Mouse (Mus musculus): ENCODE measurements around the gene Angel2.

Angel2 gene

DNA sequence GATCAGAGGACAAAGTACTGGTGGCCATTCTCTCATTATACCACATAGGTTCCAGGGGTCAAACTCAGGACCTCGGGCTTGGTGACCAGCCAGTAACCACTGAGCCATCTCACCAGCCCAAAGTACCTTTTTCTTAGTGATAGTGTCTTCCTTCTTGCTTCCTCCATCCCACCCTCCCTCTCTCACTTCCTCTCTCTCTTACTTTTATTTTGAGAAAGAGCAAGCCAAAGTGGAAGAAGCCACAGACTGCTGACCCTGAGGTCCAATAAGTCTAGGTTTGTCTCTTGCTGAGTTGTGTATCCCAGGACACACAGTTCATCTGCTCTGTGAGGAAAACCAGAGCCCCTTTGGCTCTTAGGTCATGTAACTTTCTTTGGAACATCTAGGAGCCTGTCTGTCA lies 55.6 kb downstream of the Angel2 start:
- DNase-seq (ENCODE audit: low spot score in 2 of 2), result no peak

DNA sequence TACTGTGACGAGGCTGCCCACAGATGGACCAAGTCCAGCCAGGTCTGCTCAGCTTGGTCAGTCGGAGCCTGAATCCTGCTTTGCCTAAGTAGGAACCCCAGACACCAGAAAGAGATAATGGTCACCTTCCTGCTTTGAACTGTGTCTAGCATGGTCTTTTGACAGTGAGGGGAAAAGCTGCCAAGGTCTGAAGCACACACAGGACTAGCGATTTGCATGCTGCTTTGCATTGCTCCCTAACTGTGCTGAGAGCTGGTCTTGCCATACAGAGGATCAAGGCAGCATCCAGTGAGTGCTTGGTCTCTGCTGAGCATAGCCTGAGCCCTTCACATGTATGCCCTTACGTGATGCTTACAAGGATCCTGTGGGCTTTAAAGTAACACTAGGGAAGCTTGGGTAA lies 56.5 kb downstream of the Angel2 start:
- no peak for DNase-seq (ENCODE audit: low spot score in 2 of 2)

DNA sequence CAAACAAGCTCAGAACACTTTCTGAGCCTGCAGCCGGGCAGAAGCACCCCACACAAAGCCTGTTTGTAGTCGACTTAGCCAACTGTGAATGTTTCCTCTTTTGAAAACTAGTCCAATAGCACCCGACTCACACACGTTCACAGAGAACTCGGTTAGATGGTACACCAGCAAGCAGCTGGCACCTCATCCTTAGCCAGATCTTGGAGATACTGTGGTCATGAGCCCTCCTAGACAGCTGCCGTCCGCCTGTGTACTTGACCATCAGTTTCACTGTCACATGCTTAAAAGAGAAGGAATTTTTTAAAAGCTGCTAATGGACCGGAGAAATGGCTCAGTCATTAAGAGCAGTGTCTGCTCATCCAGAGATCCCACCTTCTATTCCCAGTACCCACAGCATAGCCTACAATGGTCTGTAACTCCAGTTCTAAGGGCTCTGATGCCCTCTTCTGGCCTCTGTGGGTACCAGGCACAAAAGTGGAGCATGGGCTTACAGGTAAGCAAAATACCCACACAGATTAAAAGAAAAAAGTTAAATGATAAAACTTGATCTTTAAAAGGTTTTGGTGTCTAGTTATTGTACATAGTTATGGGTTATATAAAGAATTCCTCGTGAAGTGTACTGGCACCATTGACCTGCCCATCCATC lies 64.6 kb downstream of the Angel2 start:
- no peak for DNase-seq (ENCODE audit: low spot score in 2 of 2)

DNA sequence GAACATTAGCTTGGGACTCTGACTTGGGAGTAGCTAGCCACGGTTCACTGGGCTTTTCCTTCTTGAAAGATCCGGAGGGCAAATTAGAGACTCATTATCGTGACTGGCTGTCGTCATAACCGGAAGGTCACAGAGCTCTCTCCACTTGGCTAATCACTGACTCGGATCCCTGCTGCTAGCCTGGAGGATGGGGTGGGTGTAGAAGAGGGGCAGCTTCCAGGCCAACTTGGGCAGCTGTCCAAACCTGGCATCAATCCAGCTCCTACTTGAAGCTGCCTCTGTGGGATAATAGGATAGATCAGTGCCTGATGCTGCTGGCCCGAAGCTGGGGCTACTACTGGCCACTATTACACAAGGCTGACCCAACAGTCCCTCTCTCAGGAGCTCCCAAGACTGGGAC lies 70.6 kb downstream of the Angel2 start:
- no peak for DNase-seq (ENCODE audit: low spot score in 2 of 2)

DNA sequence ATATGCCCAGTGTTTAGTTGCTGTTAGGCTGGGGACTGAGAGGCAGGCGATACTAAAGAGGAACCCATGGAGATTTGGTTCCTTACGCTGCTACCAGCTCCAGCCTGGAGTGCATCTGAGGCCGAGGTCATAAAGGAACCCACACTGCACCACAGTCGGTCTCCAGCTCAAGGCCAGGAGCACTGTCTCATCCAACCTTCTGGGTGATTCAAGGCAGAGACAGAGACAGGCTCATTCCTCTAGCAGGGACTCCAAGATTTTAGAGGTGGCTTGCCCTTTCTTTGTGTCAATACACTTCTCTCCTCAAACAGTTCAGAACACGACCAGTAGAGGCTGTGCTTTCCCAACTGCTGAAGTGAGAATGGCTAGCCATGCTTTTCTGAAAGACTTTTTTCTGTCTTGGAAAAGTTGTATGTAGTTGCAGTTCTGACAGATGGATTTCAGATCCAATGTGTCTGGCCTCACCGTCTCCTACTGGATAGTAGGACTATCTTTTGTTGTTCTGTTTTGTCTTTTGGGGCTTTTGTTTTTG lies 71.5 kb downstream of the Angel2 start:
- DNase-seq (ENCODE audit: low spot score in 2 of 2), result no peak
